Mouse (Mus musculus) left cerebral cortex, adult 2 months (tissue): ENCODE data around the gene Pmel. TPM values are rescaled to one million over a fixed set of nuclear protein-coding genes. Genes with fewer than 3 reads are reported as not detected.

ENCODE experiments used
- DNase-seq, 2 experiments: peaks; one replicate each; pipeline ENCODE4 v3.0.0; 2021 to 2022; ENCODE audit warnings: low spot score in 2 of 2, mixed read lengths in 1 of 2; ENCODE audit errors: extremely low spot score in 1 of 2
- H3K27ac ChIP-seq: fragments of 200-600 bp; 2 replicates; pipeline ENCODE4 v1.8.1; 2022
- H3K4me3 ChIP-seq: fragments of 200-600 bp; 2 replicates; pipeline ENCODE4 v1.8.1; 2022
- CTCF ChIP-seq: fragments of 200-600 bp; IDR thresholded peaks from 2 replicates; pipeline ENCODE4 v1.8.1; 2022; ENCODE audit warnings: antibody characterized with exemption, mild to moderate bottlenecking, moderate library complexity
- intact Hi-C: fragments of 180-260 bp; cut with DNase I; formaldehyde crosslinking; loops from one replicate; pipeline ENCODE4 v1.15.1; 2025
- total RNA-seq, 2 experiments: library from RNA; stranded (reverse); gene quantifications; 2 replicates each; pipeline ENCODE4 v1.2.3; 2021

Gene Pmel
- total RNA-seq, 2 experiments from 2014 or later, result 0.36 to 0.75 TPM

GRCm38 (mm10) chr10:128744211-128744610, 40.2 kb downstream of the Pmel start:
- intact Hi-C loops, result no loop called here
- DNase-seq, result no peak
- TF ChIP-seq CTCF, result no peak
- Histone ChIP-seq H3K4me3 (peak overlapping the region; percentile 83), H3K27ac (peak overlapping the region; percentile 54)

DNA sequence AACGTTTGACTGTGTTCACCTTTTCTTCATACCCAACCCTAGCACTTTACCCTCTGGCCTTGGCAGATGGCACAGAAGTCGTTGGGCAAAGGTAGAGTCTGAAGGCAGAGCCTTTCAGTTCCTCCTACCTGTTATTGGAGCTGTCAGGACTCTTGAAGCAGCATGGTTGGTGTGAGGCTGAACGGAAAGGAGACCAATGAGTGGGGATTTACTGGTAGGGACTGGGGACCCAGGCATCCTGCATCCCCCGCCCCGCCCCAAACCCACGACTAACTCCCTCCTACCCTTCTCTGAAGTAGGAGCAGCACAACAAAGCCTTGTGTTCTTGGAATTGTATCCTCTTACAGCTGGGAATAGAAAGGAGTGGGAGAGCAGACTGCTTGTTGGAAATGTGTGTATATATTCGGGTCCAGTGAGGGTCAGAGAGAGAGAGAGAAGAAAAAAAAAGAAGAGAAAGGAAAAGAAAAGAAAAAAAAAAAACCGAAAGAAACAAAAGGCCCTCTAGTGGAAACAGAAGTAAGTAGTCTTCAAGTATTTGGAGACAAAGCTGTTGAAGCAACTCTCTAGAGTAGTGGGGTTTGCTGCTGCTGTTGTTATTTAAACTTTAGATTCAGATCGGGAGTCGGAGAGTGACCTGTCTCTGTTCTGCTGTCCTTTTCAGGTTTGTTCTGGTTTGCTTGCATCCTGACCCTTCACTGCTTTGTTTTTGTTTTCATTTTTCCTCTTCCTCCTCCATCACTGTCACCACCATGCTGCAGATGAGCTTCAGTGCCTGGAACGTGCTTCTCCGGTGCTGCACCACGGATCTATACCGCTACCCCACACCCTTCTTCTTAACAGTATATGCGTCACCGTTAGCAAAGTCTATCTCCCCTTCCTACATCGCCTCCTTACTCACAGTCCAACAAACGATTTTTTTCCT, 40.9 kb downstream of the Pmel start, which contains the start of gene Dgka:
Gene Dgka, minus strand, starts transcription at position 176 of the 922 bp plus-strand sequence.
- H3K4me3 ChIP-seq, result peak within 1 kb of the TSS; percentile 83
- peak; percentile 54 for TF ChIP-seq CTCF
- H3K27ac ChIP-seq, result peak within 1 kb of the TSS; percentile 54
- DNase-seq, result no peak
- intact Hi-C loops, result no loop called here

GRCm38 (mm10) chr10:128745946-128746613, 42.1 kb downstream of the Pmel start:
- H3K27ac ChIP-seq, result no peak overlapping the region
- no peak for TF ChIP-seq CTCF
- intact Hi-C loops, result no loop called here
- DNase-seq, result no peak
- H3K4me3 ChIP-seq, result no peak overlapping the region

DNA sequence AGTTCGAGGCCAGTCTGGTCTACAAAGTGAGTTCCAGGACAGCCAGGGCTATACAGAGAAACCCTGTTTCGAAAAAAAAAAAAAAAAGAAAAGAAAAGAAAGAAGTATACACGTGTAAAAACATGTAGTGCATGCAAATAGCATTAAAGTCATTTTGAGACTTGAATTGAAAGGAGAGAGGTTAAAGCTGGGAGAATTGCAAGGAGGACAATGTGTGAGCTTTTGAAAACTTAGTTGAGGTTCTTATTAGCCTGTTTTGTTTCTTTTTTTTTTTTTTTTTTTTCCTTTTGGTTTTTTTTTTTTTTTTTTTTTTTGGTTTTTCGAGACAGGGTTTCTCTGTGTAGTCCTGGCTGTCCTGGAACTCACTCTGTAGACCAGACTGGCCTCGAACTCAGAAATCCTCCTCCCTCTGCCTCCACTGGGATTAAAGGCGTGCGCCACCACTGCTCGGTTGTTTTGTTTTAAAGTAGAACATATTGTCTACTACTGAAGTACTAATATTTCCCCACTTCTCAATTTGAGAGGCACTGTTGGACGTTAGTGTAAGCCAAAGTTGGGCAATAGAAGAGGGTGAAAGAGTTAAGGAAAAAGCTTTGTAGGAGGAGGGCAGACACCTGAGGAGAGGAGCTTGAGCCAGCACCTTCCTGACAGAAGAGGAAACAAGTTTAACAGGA, 43.1 kb downstream of the Pmel start:
- intact Hi-C loops, result no loop called here
- peak overlapping the region; percentile 95 for H3K27ac ChIP-seq
- no peak for DNase-seq
- peak overlapping the region; percentile 72 for H3K4me3 ChIP-seq
- TF ChIP-seq CTCF, result no peak

GRCm38 (mm10) chr10:128747646-128748251, 43.8 kb downstream of the Pmel start, which contains the start of gene Pym1:
Pym1 (plus strand) TSS chr10:128747889.
- H3K4me3 ChIP-seq, result peak within 1 kb of the TSS; percentile 72
- intact Hi-C loops, result loop anchor here (1.0 kb wide), 1 partner anchor 57 kb away; the partner anchor contains the start of genes Dnajc14 and Tmem198b
- TF ChIP-seq CTCF, result no peak
- DNase-seq, result peak; percentile 47 to 51
- peak within 1 kb of the TSS; percentile 95 for H3K27ac ChIP-seq

DNA sequence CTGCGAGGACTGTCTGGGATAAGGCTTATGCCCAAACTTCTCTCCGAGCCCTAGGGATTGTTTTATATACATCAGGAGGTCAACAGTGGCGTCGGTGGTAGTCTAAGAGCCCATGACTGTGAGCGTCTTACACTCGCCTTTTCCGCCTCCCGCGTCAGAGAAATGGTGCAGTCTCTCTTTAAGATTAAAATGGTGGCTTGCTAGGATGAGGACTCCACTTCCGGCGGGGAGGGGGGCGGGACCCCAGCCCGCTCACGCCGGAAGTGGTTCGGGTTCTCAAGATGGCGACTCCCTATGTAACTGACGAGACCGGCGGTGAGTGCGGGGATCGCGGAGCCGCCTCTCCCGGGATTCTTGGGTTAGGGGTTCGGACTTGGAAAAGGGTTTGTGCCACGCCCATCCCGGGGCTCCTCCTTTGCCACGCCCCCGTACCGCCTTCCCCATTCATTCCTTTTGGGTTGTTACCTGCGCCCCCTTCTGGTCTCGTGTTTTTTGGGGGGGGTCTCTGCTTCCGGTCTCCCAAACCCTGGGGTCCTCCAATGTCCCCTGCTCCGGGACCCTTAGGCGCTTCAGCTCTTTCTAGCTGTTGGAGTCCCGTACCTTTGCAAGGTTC, 44.4 kb downstream of the Pmel start:
- Histone ChIP-seq H3K27ac (peak overlapping the region; percentile 95), H3K4me3 (peak overlapping the region; percentile 72)
- peak; percentile 40 for TF ChIP-seq CTCF
- intact Hi-C loops, result loop anchor here (1.0 kb wide), 1 partner anchor 56 kb away; the partner anchor contains the start of genes Dnajc14 and Tmem198b
- DNase-seq, result peak; percentile 72 to 78

Other genes with a start within 250 kb of the Pmel start
- 100 to 1,000 TPM; 253 to 254 TPM for gene Smarcc2, start 244.9 kb upstream of the Pmel start, total RNA-seq
- gene Myl6, start 210.1 kb upstream of the Pmel start, total RNA-seq, result 100 to 1,000 TPM; 555 to 562 TPM
- 10 to 100 TPM; 30.7 to 32.9 TPM for gene Myl6b, start 205.5 kb upstream of the Pmel start, total RNA-seq
- gene Esyt1, start 178.3 kb upstream of the Pmel start, total RNA-seq, result 10 to 100 TPM; 10.2 to 10.4 TPM
- 10 to 100 TPM; 12.4 to 15.7 TPM for gene Zc3h10, start 156.4 kb upstream of the Pmel start, total RNA-seq
- gene Rpl41, start 154.9 kb upstream of the Pmel start, total RNA-seq, result 1,000 to 10,000 TPM; 1,506 to 1,537 TPM
- 10 to 100 TPM; 51.7 to 58.0 TPM for gene Pa2g4, start 138.2 kb upstream of the Pmel start, total RNA-seq
- gene Erbb3, start 114.5 kb upstream of the Pmel start, total RNA-seq, result 1 to 10 TPM; 5.0 to 5.4 TPM
- gene Rps26, start 77.4 kb upstream of the Pmel start, total RNA-seq, result 100 to 1,000 TPM; 211 to 235 TPM
- gene Ikzf4, start 58.2 kb upstream of the Pmel start, total RNA-seq, result 10 to 100 TPM; 16.2 to 16.8 TPM
- gene Suox, start 30.1 kb upstream of the Pmel start, total RNA-seq, result 10 to 100 TPM; 11.3 to 12.3 TPM
- 100 to 1,000 TPM; 123 to 132 TPM for gene Rab5b, start 7.9 kb upstream of the Pmel start, total RNA-seq
- 1 to 10 TPM; 2.2 to 2.6 TPM for gene Cdk2, start 836 bp downstream of the Pmel start, total RNA-seq
- 1 to 10 TPM; 7.4 to 7.9 TPM for gene Dgka, start 40.7 kb downstream of the Pmel start, total RNA-seq
- gene Pym1, start 43.7 kb downstream of the Pmel start, total RNA-seq, result 10 to 100 TPM; 27.1 to 27.8 TPM
- under 1 TPM; 0.48 to 0.63 TPM for gene Mmp19, start 86.7 kb downstream of the Pmel start, total RNA-seq
- 10 to 100 TPM; 62.3 TPM for gene Dnajc14, start 99.9 kb downstream of the Pmel start, total RNA-seq
- 10 to 100 TPM in 1 of 2 experiments, 1 to 10 TPM in 1; 7.9 to 10.3 TPM for gene Tmem198b, start 100.2 kb downstream of the Pmel start, total RNA-seq
- gene Sarnp, start 113.1 kb downstream of the Pmel start, total RNA-seq, result 10 to 100 TPM; 33.0 to 33.6 TPM
- gene Ormdl2, start 117.5 kb downstream of the Pmel start, total RNA-seq, result 1 to 10 TPM; 7.9 to 9.0 TPM
- 10 to 100 TPM; 13.1 to 15.3 TPM for gene Gdf11, start 187.5 kb downstream of the Pmel start, total RNA-seq
- gene Cd63, start 196.8 kb downstream of the Pmel start, total RNA-seq, result 10 to 100 TPM; 63.7 to 73.3 TPM
- gene Rdh5, start 218.7 kb downstream of the Pmel start, total RNA-seq, result 1 to 10 TPM; 6.5 to 7.4 TPM
- 10 to 100 TPM; 78.8 to 80.8 TPM for gene Bloc1s1, start 219.8 kb downstream of the Pmel start, total RNA-seq
- gene Itga7, start 229.6 kb downstream of the Pmel start, total RNA-seq, result 10 to 100 TPM; 13.2 to 16.3 TPM